Mouse (Mus musculus) midbrain, embryonic 13.5 days (tissue): ENCODE results near the gene Ptges2. TPM values are rescaled to one million over a fixed set of nuclear protein-coding genes. Genes with fewer than 3 reads are reported as not detected.
A peak's percentile ranks its signal among the peaks of the same experiment; 100 is the strongest.

Experiments
- ATAC-seq: fragments of 200-750 bp; cut with Nextera tagmentation; 2 replicates; pipeline ENCODE4 v1.8.0; 2017; ENCODE audit warnings: mild to moderate bottlenecking, moderate TSS enrichment, moderate library complexity
- H3K27ac ChIP-seq: fragments of 300-500 bp; sonication (generic); 2 replicates; pipeline ENCODE4 v1.5.1; 2015; ENCODE audit warnings: inconsistent platforms, mild to moderate bottlenecking, moderate library complexity
- H3K27me3 ChIP-seq: fragments of 300-500 bp; sonication (generic); 2 replicates; pipeline ENCODE4 v1.6.1; 2015; ENCODE audit warnings: mild to moderate bottlenecking, inconsistent platforms
- H3K36me3 ChIP-seq: fragments of 300-500 bp; sonication (generic); 2 replicates; pipeline ENCODE4 v1.6.1; 2015; ENCODE audit warnings: mild to moderate bottlenecking, inconsistent platforms
- H3K4me1 ChIP-seq: fragments of 300-500 bp; sonication (generic); replicated peaks from 2 replicates; pipeline ENCODE4 v1.6.1; 2015; ENCODE audit warnings: inconsistent platforms
- H3K4me2 ChIP-seq: fragments of 300-500 bp; sonication (generic); replicated peaks from 2 replicates; pipeline ENCODE4 v1.6.1; 2015; ENCODE audit warnings: moderate library complexity, mild to moderate bottlenecking, inconsistent platforms
- H3K4me3 ChIP-seq: fragments of 300-500 bp; sonication (generic); replicated peaks from 2 replicates; pipeline ENCODE4 v1.5.1; 2015; ENCODE audit warnings: mild to moderate bottlenecking, inconsistent platforms
- H3K9ac ChIP-seq: fragments of 300-500 bp; sonication (generic); replicated peaks from 2 replicates; pipeline ENCODE4 v1.6.1; 2015; ENCODE audit warnings: mild to moderate bottlenecking, inconsistent platforms
- H3K9me3 ChIP-seq: fragments of 300-500 bp; sonication (generic); 2 replicates; pipeline ENCODE4 v1.6.1; 2016; ENCODE audit warnings: mild to moderate bottlenecking, inconsistent platforms
- WGBS: fragments of 180-500 bp; shearing (Covaris S2); methylation state at CpG from one replicate; pipeline ENCODE4 v1.1.7; 2015; 5-methylcytosine and 5-hydroxymethylcytosine counted together
- polyA plus RNA-seq: library from polyadenylated mRNA; unstranded; fragments of >200 nt; fragmentation: Nextera tagmentation; extraction: Ambion mirVana; gene quantifications from 2 replicates; pipeline ENCODE4 v1.2.1, GENCODE M21; 2015

Ptges2 gene
- polyA plus RNA-seq: 35.5 and 37.6 TPM in 2 replicates

- peak; percentile 91 for ATAC-seq
Observed at GRCm38 (mm10) chr2:32395484-32395945, at the start of gene Ptges2. TSS of gene Ptges2 (plus strand) at chr2:32395896.

GRCm38 (mm10) chr2:32347019-32347418, 48.7 kb upstream of the Ptges2 start:
- Histone ChIP-seq H3K4me2 (no peak overlapping the region), H3K4me1 (peaks cover 38% of the 10 kb centered on the region), H3K9me3 (no peaks in the 10 kb centered on the region), H3K4me3 (no peak overlapping the region), H3K27me3 (no peaks in the 10 kb centered on the region), H3K27ac (no peak overlapping the region), H3K9ac (no peak overlapping the region), H3K36me3 (no peaks in the 10 kb centered on the region)
- ATAC-seq: no peak
- 76% methylated on average over 6 of the region's 6 CpGs for WGBS

More at GRCm38 (mm10) chr2:32395484-32395945, at the start of gene Ptges2:
- peak within 1 kb of the TSS; percentile 96 for H3K4me2 ChIP-seq
- no peaks in the 10 kb centered on the region for H3K27me3 ChIP-seq
- peaks cover 19% of the 10 kb centered on the region for H3K4me1 ChIP-seq
- H3K9ac ChIP-seq: peak within 1 kb of the TSS; percentile 86
- no peaks in the 10 kb centered on the region for H3K9me3 ChIP-seq
- H3K36me3 ChIP-seq: peaks cover 17% of the 10 kb centered on the region
- H3K4me3 ChIP-seq: peak within 1 kb of the TSS; percentile 83
- under 1% methylated on average over 31 of the region's 31 CpGs for WGBS
- H3K27ac ChIP-seq: peak within 1 kb of the TSS; percentile 85

- Histone ChIP-seq H3K27me3 (no peaks in the 10 kb centered on the region), H3K4me2 (no peak overlapping the region), H3K4me3 (no peak overlapping the region), H3K9ac (no peak overlapping the region), H3K9me3 (no peaks in the 10 kb centered on the region), H3K4me1 (peaks cover 33% of the 10 kb centered on the region), H3K27ac (no peak overlapping the region), H3K36me3 (no peaks in the 10 kb centered on the region)
- WGBS: 83% methylated on average over 11 of the region's 11 CpGs
- ATAC-seq: no peak
Observed at GRCm38 (mm10) chr2:32348311-32348710, 47.4 kb upstream of the Ptges2 start.

- no peaks in the 10 kb centered on the region for H3K9me3 ChIP-seq
- no peak overlapping the region for H3K4me3 ChIP-seq
- no peak overlapping the region; the same call in 1 of the 2 replicates for H3K9ac ChIP-seq
- ATAC-seq: no peak
- H3K36me3 ChIP-seq: no peaks in the 10 kb centered on the region
- H3K4me1 ChIP-seq: peaks cover 33% of the 10 kb centered on the region
- no peak overlapping the region for H3K27ac ChIP-seq
- 67% methylated on average over 8 of the region's 8 CpGs for WGBS
- H3K4me2 ChIP-seq: no peak overlapping the region
- no peaks in the 10 kb centered on the region for H3K27me3 ChIP-seq
Observed at GRCm38 (mm10) chr2:32349625-32350255, 46.0 kb upstream of the Ptges2 start.

- H3K9me3 ChIP-seq: no peaks in the 10 kb centered on the region
- H3K36me3 ChIP-seq: no peaks in the 10 kb centered on the region
- peak overlapping the region; percentile 91 for H3K9ac ChIP-seq
- peaks cover 33% of the 10 kb centered on the region for H3K4me1 ChIP-seq
- 56% methylated on average over 13 of the region's 13 CpGs for WGBS
- no peaks in the 10 kb centered on the region for H3K27me3 ChIP-seq
- H3K4me3 ChIP-seq: no peak overlapping the region
- no peak overlapping the region for H3K27ac ChIP-seq
- H3K4me2 ChIP-seq: peak overlapping the region; percentile 76
- ATAC-seq: no peak
Observed at GRCm38 (mm10) chr2:32350471-32351051, 45.1 kb upstream of the Ptges2 start.

- peaks cover 33% of the 10 kb centered on the region for H3K4me1 ChIP-seq
- no peaks in the 10 kb centered on the region for H3K27me3 ChIP-seq
- WGBS: 47% methylated on average over 9 of the region's 9 CpGs
- no peaks in the 10 kb centered on the region for H3K36me3 ChIP-seq
- H3K9me3 ChIP-seq: no peaks in the 10 kb centered on the region
- peak; percentile 22 for ATAC-seq
- peak overlapping the region; percentile 91 for H3K9ac ChIP-seq
- H3K27ac ChIP-seq: peak overlapping the region; percentile 95
- peak overlapping the region; percentile 68 for H3K4me3 ChIP-seq
- H3K4me2 ChIP-seq: peak overlapping the region; percentile 76
Observed at GRCm38 (mm10) chr2:32351471-32351961, 44.2 kb upstream of the Ptges2 start.

GRCm38 (mm10) chr2:32352151-32353006, 43.3 kb upstream of the Ptges2 start, which contains the start of gene Ciz1:
TSS of gene Ciz1 (plus strand) at chr2:32352327.
- peak; percentile 68 for ATAC-seq
- Histone ChIP-seq H3K4me2 (peak within 1 kb of the TSS; percentile 76), H3K36me3 (no peaks in the 10 kb centered on the region), H3K4me1 (peaks cover 33% of the 10 kb centered on the region), H3K27ac (peak within 1 kb of the TSS; percentile 95), H3K9ac (peak within 1 kb of the TSS; percentile 91), H3K27me3 (no peaks in the 10 kb centered on the region), H3K4me3 (peak within 1 kb of the TSS; percentile 68), H3K9me3 (no peaks in the 10 kb centered on the region)
- 0% methylated on average over 37 of the region's 52 CpGs for WGBS

GRCm38 (mm10) chr2:32353007-32353542, 42.6 kb upstream of the Ptges2 start, which contains the start of gene Dnm1:
TSS of gene Dnm1 (minus strand) at chr2:32353338.
- peak; percentile 61 for ATAC-seq
- H3K27ac ChIP-seq: peak within 1 kb of the TSS; percentile 95
- H3K27me3 ChIP-seq: no peaks in the 10 kb centered on the region
- peak within 1 kb of the TSS; percentile 68 for H3K4me3 ChIP-seq
- H3K4me2 ChIP-seq: peak within 1 kb of the TSS; percentile 76
- peak within 1 kb of the TSS; percentile 91 for H3K9ac ChIP-seq
- H3K9me3 ChIP-seq: no peaks in the 10 kb centered on the region
- no peaks in the 10 kb centered on the region for H3K36me3 ChIP-seq
- peaks cover 33% of the 10 kb centered on the region for H3K4me1 ChIP-seq
- WGBS: under 1% methylated on average over 63 of the region's 63 CpGs

GRCm38 (mm10) chr2:32353836-32354235, 41.9 kb upstream of the Ptges2 start:
- Histone ChIP-seq H3K27ac (no peak overlapping the region), H3K4me1 (peaks cover 33% of the 10 kb centered on the region), H3K9ac (no peak overlapping the region), H3K9me3 (no peaks in the 10 kb centered on the region), H3K36me3 (no peaks in the 10 kb centered on the region), H3K4me2 (no peak overlapping the region), H3K27me3 (no peaks in the 10 kb centered on the region), H3K4me3 (no peak overlapping the region)
- ATAC-seq: no peak
- WGBS: 75% methylated on average over 6 of the region's 6 CpGs

- 94% methylated on average over 3 of the region's 3 CpGs for WGBS
- H3K36me3 ChIP-seq: no peaks in the 10 kb centered on the region
- no peaks in the 10 kb centered on the region for H3K27me3 ChIP-seq
- peaks cover 33% of the 10 kb centered on the region for H3K4me1 ChIP-seq
- H3K27ac ChIP-seq: no peak overlapping the region
- ATAC-seq: no peak
- H3K9ac ChIP-seq: no peak overlapping the region
- no peak overlapping the region for H3K4me3 ChIP-seq
- no peaks in the 10 kb centered on the region for H3K9me3 ChIP-seq
- H3K4me2 ChIP-seq: no peak overlapping the region
Observed at GRCm38 (mm10) chr2:32354336-32354895, 41.3 kb upstream of the Ptges2 start.

GRCm38 (mm10) chr2:32356216-32356615, 39.5 kb upstream of the Ptges2 start:
- 84% methylated on average over 10 of the region's 10 CpGs for WGBS
- Histone ChIP-seq H3K4me3 (no peak overlapping the region), H3K9ac (no peak overlapping the region), H3K9me3 (no peaks in the 10 kb centered on the region), H3K4me2 (no peak overlapping the region), H3K27me3 (peaks cover 3% of the 10 kb centered on the region), H3K36me3 (no peaks in the 10 kb centered on the region), H3K27ac (no peak overlapping the region), H3K4me1 (peaks cover 21% of the 10 kb centered on the region)
- no peak for ATAC-seq
